Mouse (Mus musculus) E14TG2a.4 (cell line): ENCODE data around the gene Gm20458.

Experiments
- H3K27me3 ChIP-seq: 2 replicates; pipeline ENCODE4 v1.6.1; 2014; ENCODE audit warnings: low read length, control low read depth; ENCODE audit not compliant: insufficient read depth
- H3K36me3 ChIP-seq: 2 replicates; pipeline ENCODE4 v1.6.1; 2014; ENCODE audit warnings: low read length, control low read depth; ENCODE audit not compliant: insufficient read depth
- H3K4me1 ChIP-seq: replicated peaks from 2 replicates; pipeline ENCODE4 v1.6.1; 2014; ENCODE audit warnings: low read depth, low read length, control low read depth
- H3K4me3 ChIP-seq: replicated peaks from 2 replicates; pipeline ENCODE4 v1.5.1; 2014; ENCODE audit warnings: mild to moderate bottlenecking, low read length
- H3K9me3 ChIP-seq: 2 replicates; pipeline ENCODE4 v1.6.1; 2014; ENCODE audit warnings: low read length, control low read depth
- CTCF ChIP-seq: conservative IDR thresholded peaks from 2 replicates; pipeline ENCODE4 v1.5.1; 2014; ENCODE audit warnings: low read length
- NANOG ChIP-seq: IDR thresholded peaks from 2 replicates; pipeline ENCODE4 v1.6.1; 2014; ENCODE audit warnings: borderline replicate concordance, low read length, mixed read lengths
- POU5F1 ChIP-seq: IDR thresholded peaks from 2 replicates; pipeline ENCODE4 v1.6.1; 2014; ENCODE audit warnings: low read length, borderline replicate concordance

Gm20458 gene

GRCm38 (mm10) chr2:164458535-164458934 is 2.2 kb upstream of the Gm20458 start:
- peaks cover 12% of the 10 kb centered on the region for H3K36me3 ChIP-seq
- H3K4me1 ChIP-seq, result peaks cover 68% of the 10 kb centered on the region
- TF ChIP-seq POU5F1, result no peak
- no peak for TF ChIP-seq NANOG
- no peak for TF ChIP-seq CTCF
- no peaks in the 10 kb centered on the region for H3K27me3 ChIP-seq
- H3K9me3 ChIP-seq, result no peaks in the 10 kb centered on the region
- H3K4me3 ChIP-seq, result no peak overlapping the region

GRCm38 (mm10) chr2:164465161-164465560 is 4.4 kb downstream of the Gm20458 start:
- peaks cover 45% of the 10 kb centered on the region for H3K36me3 ChIP-seq
- no peak for TF ChIP-seq CTCF
- no peak for TF ChIP-seq NANOG
- no peak for TF ChIP-seq POU5F1
- no peaks in the 10 kb centered on the region for H3K9me3 ChIP-seq
- H3K4me3 ChIP-seq, result no peak overlapping the region
- H3K27me3 ChIP-seq, result no peaks in the 10 kb centered on the region
- peaks cover 31% of the 10 kb centered on the region for H3K4me1 ChIP-seq

GRCm38 (mm10) chr2:164466787-164467186 is 6.0 kb downstream of the Gm20458 start:
- H3K4me1 ChIP-seq, result peaks cover 33% of the 10 kb centered on the region
- no peaks in the 10 kb centered on the region for H3K9me3 ChIP-seq
- no peaks in the 10 kb centered on the region for H3K27me3 ChIP-seq
- H3K36me3 ChIP-seq, result peaks cover 45% of the 10 kb centered on the region
- no peak overlapping the region for H3K4me3 ChIP-seq
- TF ChIP-seq CTCF, result no peak
- no peak for TF ChIP-seq NANOG
- no peak for TF ChIP-seq POU5F1

- H3K27me3 ChIP-seq, result no peaks in the 10 kb centered on the region; the same call in 1 of the 2 replicates
- H3K9me3 ChIP-seq, result no peaks in the 10 kb centered on the region
- H3K4me1 ChIP-seq, result peaks cover 19% of the 10 kb centered on the region
- TF ChIP-seq POU5F1 (no peak), CTCF (peak; percentile 72), NANOG (no peak)
- no peak overlapping the region for H3K4me3 ChIP-seq
- H3K36me3 ChIP-seq, result peaks cover 27% of the 10 kb centered on the region
These were observed 9.5 kb downstream of the Gm20458 start for GRCm38 (mm10) chr2:164470254-164470653.

GRCm38 (mm10) chr2:164473624-164474023 is 12.9 kb downstream of the Gm20458 start, which contains the start of gene Trp53tg5:
Trp53tg5 (minus strand) TSS chr2:164473724.
- peaks cover 15% of the 10 kb centered on the region for H3K36me3 ChIP-seq
- TF ChIP-seq NANOG, result no peak
- TF ChIP-seq CTCF, result no peak
- TF ChIP-seq POU5F1, result no peak

GRCm38 (mm10) chr2:164485681-164486257 is 25.0 kb downstream of the Gm20458 start, which contains the start of gene Dbndd2:
Dbndd2 (plus strand) TSS chr2:164486106.
- peak within 1 kb of the TSS; percentile 86 for H3K4me3 ChIP-seq
- no peak for TF ChIP-seq NANOG
- no peak for TF ChIP-seq POU5F1
- TF ChIP-seq CTCF, result no peak
- H3K36me3 ChIP-seq, result no peaks in the 10 kb centered on the region
- no peaks in the 10 kb centered on the region for H3K9me3 ChIP-seq
- H3K27me3 ChIP-seq, result peaks cover 60% of the 10 kb centered on the region
- peaks cover 16% of the 10 kb centered on the region for H3K4me1 ChIP-seq

More at GRCm38 (mm10) chr2:164473624-164474023, 12.9 kb downstream of the Gm20458 start, which contains the start of gene Trp53tg5:
- peaks cover 9% of the 10 kb centered on the region for H3K4me1 ChIP-seq
- no peaks in the 10 kb centered on the region; the same call in 1 of the 2 replicates for H3K27me3 ChIP-seq
- H3K4me3 ChIP-seq, result no peak within 1 kb of the TSS
- no peaks in the 10 kb centered on the region for H3K9me3 ChIP-seq

GRCm38 (mm10) chr2:164486258-164487114 is 25.7 kb downstream of the Gm20458 start:
- H3K36me3 ChIP-seq, result no peaks in the 10 kb centered on the region
- peaks cover 16% of the 10 kb centered on the region for H3K4me1 ChIP-seq
- no peak for TF ChIP-seq NANOG
- TF ChIP-seq POU5F1, result no peak
- TF ChIP-seq CTCF, result no peak

GRCm38 (mm10) chr2:164487115-164487527 is 26.4 kb downstream of the Gm20458 start:
- no peak for TF ChIP-seq CTCF
- TF ChIP-seq POU5F1, result no peak
- no peak for TF ChIP-seq NANOG

More at GRCm38 (mm10) chr2:164486258-164487114, 25.7 kb downstream of the Gm20458 start:
- Histone ChIP-seq H3K9me3 (no peaks in the 10 kb centered on the region), H3K4me3 (peak overlapping the region; percentile 86), H3K27me3 (peaks cover 66% of the 10 kb centered on the region)

More at GRCm38 (mm10) chr2:164487115-164487527, 26.4 kb downstream of the Gm20458 start:
- H3K27me3 ChIP-seq, result peaks cover 67% of the 10 kb centered on the region
- no peaks in the 10 kb centered on the region for H3K36me3 ChIP-seq
- peaks cover 16% of the 10 kb centered on the region for H3K4me1 ChIP-seq
- peak overlapping the region; percentile 86 for H3K4me3 ChIP-seq
- no peaks in the 10 kb centered on the region for H3K9me3 ChIP-seq
